Mouse (Mus musculus): ENCODE measurements at regions not wholly inside any gene's neighbourhood (a gene's known extent, or its start where the extent isn't known, plus 50 kb on each side); places are given as distances from the start of the nearest gene placed in this dataset.

DNA sequence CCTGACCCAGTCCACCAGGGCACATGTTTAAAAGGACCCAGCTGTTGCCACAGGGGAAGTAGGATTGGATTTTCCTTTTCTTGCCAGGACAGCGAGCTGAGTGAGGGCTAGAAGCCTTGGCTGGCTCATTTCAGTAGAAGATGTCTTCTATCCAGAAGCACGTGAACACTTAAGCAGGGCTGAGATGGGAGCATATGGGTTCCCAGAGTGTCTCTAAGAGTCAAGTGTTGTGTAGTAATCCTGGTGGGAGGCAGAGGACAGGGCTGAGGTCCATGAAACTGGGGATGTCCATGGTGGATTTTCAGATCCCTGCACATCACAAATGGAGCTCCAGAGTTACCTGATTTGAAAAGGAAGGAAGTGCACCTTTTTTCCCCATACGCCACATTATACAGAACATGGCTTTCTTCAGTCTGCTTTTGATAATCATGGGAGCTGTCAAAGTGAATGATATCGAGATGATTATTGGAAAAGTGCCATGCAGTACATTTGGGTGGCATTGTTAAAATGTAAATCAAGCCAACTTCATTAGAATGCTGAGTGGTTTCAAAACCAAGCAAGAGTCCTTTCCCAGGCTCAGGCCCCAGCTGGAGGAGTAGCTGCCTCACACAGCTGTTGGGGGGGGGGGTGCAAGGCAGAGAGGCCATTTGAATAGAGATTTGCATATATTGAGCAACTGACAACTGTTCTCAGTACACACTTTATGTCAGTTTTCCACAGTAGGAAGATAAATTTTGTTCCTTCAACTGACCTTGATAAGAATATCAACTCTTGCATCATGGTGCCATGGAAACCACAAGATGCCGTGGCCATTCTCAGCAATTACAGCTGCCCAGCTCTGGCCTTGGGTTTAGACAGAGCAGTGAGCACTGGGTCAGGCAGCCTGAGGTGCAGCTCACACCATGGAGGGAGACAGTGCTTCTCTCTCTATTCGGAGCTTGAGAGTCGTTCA, 81.7 kb downstream of the Slc35b3 start:
- peak; percentile 58; the same call in 1 of the 2 replicates for ATAC-seq (ENCODE audit: low read depth)
- 66% methylated on average over 7 of the region's 7 CpGs for WGBS
- no peaks in the 10 kb centered on the region for H3K27me3 ChIP-seq (ENCODE audit: control insufficient read depth, insufficient read depth, low read length)

DNA sequence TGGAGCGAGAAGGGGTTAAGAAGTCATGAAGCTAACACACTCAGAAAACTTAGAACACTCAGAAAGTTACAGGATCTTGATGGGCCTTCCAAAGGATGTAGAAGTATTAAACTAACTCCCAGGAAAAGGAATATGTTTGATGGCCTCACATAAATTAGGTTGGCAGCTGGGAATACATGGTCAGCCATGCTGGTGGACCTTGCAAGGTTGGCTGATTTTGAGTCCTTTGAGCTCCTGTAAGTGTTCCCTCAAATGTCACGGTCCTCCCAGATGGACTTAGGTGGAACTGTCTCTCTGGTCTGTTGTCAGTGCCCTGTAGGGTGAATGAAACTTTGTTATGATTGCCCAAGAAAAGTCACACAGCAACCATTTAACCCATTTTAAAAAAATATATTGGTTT, 84.8 kb downstream of the Slc35b3 start:
- Histone ChIP-seq H3K9ac (replicated peaks; ENCODE audit: low read depth, low read length) (no peak overlapping the region), H3K4me1 (ENCODE audit: control insufficient read depth, insufficient read depth, low read length) (no peaks in the 10 kb centered on the region), H3K4me3 (ENCODE audit: low read depth, low read length) (no peak overlapping the region), H3K36me3 (ENCODE audit: control insufficient read depth, insufficient read depth, low read length) (no peaks in the 10 kb centered on the region), H3K27ac (ENCODE audit: low read depth, low read length) (no peak overlapping the region), H3K4me2 (ENCODE audit: low read depth, low read length) (no peak overlapping the region), H3K27me3 (ENCODE audit: control insufficient read depth, insufficient read depth, low read length) (no peaks in the 10 kb centered on the region), H3K9me3 (ENCODE audit: control insufficient read depth, low read length) (no peaks in the 10 kb centered on the region)
- WGBS = 88% methylated on average over 2 of the region's 2 CpGs
- ATAC-seq (ENCODE audit: low read depth) = no peak

More for the DNA sequence above, 81.7 kb downstream of the Slc35b3 start:
- Histone ChIP-seq H3K4me3 (ENCODE audit: low read depth, low read length) (no peak overlapping the region), H3K4me2 (ENCODE audit: low read depth, low read length) (no peak overlapping the region), H3K4me1 (ENCODE audit: control insufficient read depth, insufficient read depth, low read length) (no peaks in the 10 kb centered on the region), H3K9ac (replicated peaks; ENCODE audit: low read depth, low read length) (no peak overlapping the region), H3K27ac (ENCODE audit: low read depth, low read length) (no peak overlapping the region), H3K9me3 (ENCODE audit: control insufficient read depth, low read length) (no peaks in the 10 kb centered on the region), H3K36me3 (ENCODE audit: control insufficient read depth, insufficient read depth, low read length) (no peaks in the 10 kb centered on the region)

DNA sequence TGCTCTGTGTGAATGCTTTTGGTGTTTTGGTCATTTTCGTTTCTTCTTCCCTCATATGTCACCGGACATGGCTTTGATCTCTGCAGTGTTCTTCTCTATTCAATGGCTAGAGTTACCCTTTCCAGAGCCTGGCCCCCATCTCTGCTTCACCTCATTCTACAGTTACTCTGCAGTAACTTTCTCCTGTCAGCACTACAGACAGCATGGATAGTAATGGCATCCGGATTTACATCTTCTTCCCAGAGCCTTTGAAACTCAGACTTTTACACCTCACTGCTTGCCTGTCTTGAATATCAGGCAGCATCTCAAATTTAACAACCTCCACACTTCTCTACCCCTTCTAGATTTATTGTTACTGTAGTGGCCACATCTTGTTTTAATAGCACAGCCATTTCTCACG, 96.7 kb downstream of the Slc35b3 start:
- 82% methylated on average over 4 of the region's 4 CpGs for WGBS
- Histone ChIP-seq H3K4me2 (ENCODE audit: low read depth, low read length) (no peak overlapping the region), H3K9me3 (ENCODE audit: control insufficient read depth, low read length) (no peaks in the 10 kb centered on the region), H3K9ac (replicated peaks; ENCODE audit: low read depth, low read length) (no peak overlapping the region), H3K4me3 (ENCODE audit: low read depth, low read length) (no peak overlapping the region), H3K27ac (ENCODE audit: low read depth, low read length) (no peak overlapping the region), H3K27me3 (ENCODE audit: control insufficient read depth, insufficient read depth, low read length) (no peaks in the 10 kb centered on the region), H3K4me1 (ENCODE audit: control insufficient read depth, insufficient read depth, low read length) (no peaks in the 10 kb centered on the region), H3K36me3 (ENCODE audit: control insufficient read depth, insufficient read depth, low read length) (no peaks in the 10 kb centered on the region)
- no peak for ATAC-seq (ENCODE audit: low read depth)

DNA sequence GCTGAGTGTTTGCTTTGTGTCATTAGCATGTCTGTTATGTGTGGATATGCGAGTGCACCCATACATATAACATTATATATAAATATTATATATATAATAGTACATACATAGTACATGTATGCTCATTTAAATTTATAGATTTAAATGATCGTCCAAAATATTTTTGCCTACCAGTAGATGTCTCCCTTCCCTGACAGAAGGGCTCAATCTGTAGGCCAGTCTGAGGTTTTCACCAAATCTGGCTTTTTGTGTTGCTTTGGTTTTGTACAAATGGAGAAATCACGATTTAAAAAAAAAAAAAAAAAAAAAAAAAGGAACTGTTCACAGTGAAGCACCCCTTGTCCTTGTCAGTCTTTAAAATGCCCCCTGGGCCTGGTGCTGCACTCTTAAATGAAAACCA, 104.9 kb downstream of the Slc35b3 start:
- no peak overlapping the region for H3K4me3 ChIP-seq (ENCODE audit: low read depth, low read length)
- 57% methylated on average over 3 of the region's 3 CpGs for WGBS
- H3K36me3 ChIP-seq (ENCODE audit: control insufficient read depth, insufficient read depth, low read length) = no peaks in the 10 kb centered on the region
- no peaks in the 10 kb centered on the region for H3K4me1 ChIP-seq (ENCODE audit: control insufficient read depth, insufficient read depth, low read length)
- no peaks in the 10 kb centered on the region for H3K9me3 ChIP-seq (ENCODE audit: control insufficient read depth, low read length)
- H3K4me2 ChIP-seq (ENCODE audit: low read depth, low read length) = no peak overlapping the region
- H3K27me3 ChIP-seq (ENCODE audit: control insufficient read depth, insufficient read depth, low read length) = no peaks in the 10 kb centered on the region
- H3K9ac ChIP-seq (replicated peaks; ENCODE audit: low read depth, low read length) = no peak overlapping the region
- ATAC-seq (ENCODE audit: low read depth) = no peak
- H3K27ac ChIP-seq (ENCODE audit: low read depth, low read length) = no peak overlapping the region

DNA sequence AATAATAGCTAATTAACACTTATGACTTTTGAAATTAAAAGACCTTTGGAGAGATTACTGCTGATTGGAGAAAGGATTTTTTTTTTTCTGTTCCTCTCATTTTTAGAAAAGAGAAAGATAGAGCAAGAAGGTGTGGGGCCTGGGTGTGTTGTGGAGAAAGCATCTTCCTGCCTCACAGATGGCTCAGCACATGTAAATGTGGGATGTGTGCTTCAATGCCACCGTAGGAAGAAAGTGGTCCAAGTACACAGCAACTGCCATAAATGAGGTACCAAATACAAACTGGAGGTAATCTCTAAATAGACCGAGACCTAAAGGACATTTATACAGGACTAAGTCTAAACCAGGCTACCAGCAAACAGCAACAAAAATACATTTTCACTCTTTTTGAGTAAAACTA, 105.7 kb downstream of the Slc35b3 start:
- Histone ChIP-seq H3K9me3 (ENCODE audit: control insufficient read depth, low read length) (no peaks in the 10 kb centered on the region), H3K27me3 (ENCODE audit: control insufficient read depth, insufficient read depth, low read length) (no peaks in the 10 kb centered on the region), H3K4me3 (ENCODE audit: low read depth, low read length) (no peak overlapping the region), H3K27ac (ENCODE audit: low read depth, low read length) (no peak overlapping the region), H3K4me1 (ENCODE audit: control insufficient read depth, insufficient read depth, low read length) (no peaks in the 10 kb centered on the region), H3K36me3 (ENCODE audit: control insufficient read depth, insufficient read depth, low read length) (no peaks in the 10 kb centered on the region), H3K9ac (replicated peaks; ENCODE audit: low read depth, low read length) (no peak overlapping the region), H3K4me2 (ENCODE audit: low read depth, low read length) (no peak overlapping the region)
- 96% methylated on average over 2 of the region's 2 CpGs for WGBS
- ATAC-seq (ENCODE audit: low read depth) = no peak

DNA sequence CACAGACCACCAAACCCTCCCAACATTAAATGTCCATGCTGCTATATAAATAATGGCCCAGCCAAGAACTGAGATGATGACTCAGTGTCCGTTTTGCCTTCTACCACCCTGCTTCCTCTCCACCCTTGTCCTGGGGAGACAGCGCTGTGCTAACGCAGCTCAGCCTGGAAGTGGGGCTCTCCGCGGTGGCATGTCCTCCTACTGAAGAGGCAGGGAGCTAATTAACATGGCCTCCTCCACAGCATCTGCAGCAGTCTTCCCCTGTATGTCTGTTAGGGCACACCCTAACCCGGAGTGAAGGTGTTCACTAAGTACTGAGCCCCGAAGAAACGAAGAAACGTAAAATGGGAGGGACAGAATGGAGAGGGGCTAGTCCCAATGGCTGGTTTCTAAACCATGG, 107.8 kb downstream of the Slc35b3 start:
- no peak for ATAC-seq (ENCODE audit: low read depth)

DNA sequence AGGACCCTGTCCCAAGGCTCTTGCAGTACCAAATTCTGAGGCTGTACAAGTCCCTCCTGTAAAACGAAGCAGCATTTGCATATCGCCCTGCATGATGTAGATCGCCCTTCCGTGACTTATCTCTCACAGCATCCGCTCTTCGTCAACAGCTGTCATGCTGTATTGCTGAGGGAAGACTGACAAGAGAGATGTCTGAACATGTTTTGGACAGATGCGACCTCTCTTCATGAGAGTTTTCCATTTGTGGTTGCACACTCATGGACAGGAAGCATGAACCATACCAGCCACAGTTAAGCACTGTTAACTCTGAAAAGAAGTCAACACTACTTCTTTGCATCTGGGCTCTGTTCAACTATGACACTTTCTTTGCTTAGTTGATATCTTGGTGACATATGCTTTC, 108.9 kb downstream of the Slc35b3 start:
- Histone ChIP-seq H3K27ac (ENCODE audit: low read depth, low read length) (no peak overlapping the region), H3K9me3 (ENCODE audit: control insufficient read depth, low read length) (no peaks in the 10 kb centered on the region), H3K27me3 (ENCODE audit: control insufficient read depth, insufficient read depth, low read length) (no peaks in the 10 kb centered on the region), H3K4me2 (ENCODE audit: low read depth, low read length) (no peak overlapping the region), H3K9ac (replicated peaks; ENCODE audit: low read depth, low read length) (no peak overlapping the region), H3K4me1 (ENCODE audit: control insufficient read depth, insufficient read depth, low read length) (no peaks in the 10 kb centered on the region), H3K36me3 (ENCODE audit: control insufficient read depth, insufficient read depth, low read length) (no peaks in the 10 kb centered on the region), H3K4me3 (ENCODE audit: low read depth, low read length) (no peak overlapping the region)
- no peak for ATAC-seq (ENCODE audit: low read depth)
- WGBS = 89% methylated on average over 7 of the region's 7 CpGs

More for the DNA sequence above, 107.8 kb downstream of the Slc35b3 start:
- no peak overlapping the region for H3K4me2 ChIP-seq (ENCODE audit: low read depth, low read length)
- no peaks in the 10 kb centered on the region for H3K9me3 ChIP-seq (ENCODE audit: control insufficient read depth, low read length)
- WGBS = 52% methylated on average over 9 of the region's 9 CpGs
- no peaks in the 10 kb centered on the region for H3K4me1 ChIP-seq (ENCODE audit: control insufficient read depth, insufficient read depth, low read length)
- H3K27me3 ChIP-seq (ENCODE audit: control insufficient read depth, insufficient read depth, low read length) = no peaks in the 10 kb centered on the region
- H3K9ac ChIP-seq (replicated peaks; ENCODE audit: low read depth, low read length) = no peak overlapping the region
- H3K4me3 ChIP-seq (ENCODE audit: low read depth, low read length) = no peak overlapping the region
- no peaks in the 10 kb centered on the region for H3K36me3 ChIP-seq (ENCODE audit: control insufficient read depth, insufficient read depth, low read length)
- H3K27ac ChIP-seq (ENCODE audit: low read depth, low read length) = no peak overlapping the region

DNA sequence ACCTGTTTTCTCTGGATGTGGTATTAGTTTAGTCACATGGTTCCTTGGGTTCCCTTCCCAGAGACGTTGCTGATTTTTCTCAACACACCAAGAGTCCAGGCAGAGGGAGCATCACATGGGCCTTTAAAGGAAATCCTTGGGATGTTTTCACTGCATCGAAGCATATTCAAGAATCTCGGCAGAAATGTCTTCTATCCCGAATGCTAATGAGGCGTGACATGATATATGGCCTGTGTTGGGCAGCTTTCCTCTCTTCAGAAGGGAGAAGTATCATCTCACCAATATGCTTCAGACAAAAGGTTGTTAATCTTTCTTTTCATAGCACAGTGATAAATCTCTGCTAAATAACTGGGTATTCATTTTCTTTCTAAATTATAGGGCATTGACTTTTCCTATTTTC, 122.4 kb downstream of the Slc35b3 start:
- no peak overlapping the region for H3K4me3 ChIP-seq (ENCODE audit: low read depth, low read length)
- H3K36me3 ChIP-seq (ENCODE audit: control insufficient read depth, insufficient read depth, low read length) = no peaks in the 10 kb centered on the region
- H3K9me3 ChIP-seq (ENCODE audit: control insufficient read depth, low read length) = no peaks in the 10 kb centered on the region
- H3K27me3 ChIP-seq (ENCODE audit: control insufficient read depth, insufficient read depth, low read length) = no peaks in the 10 kb centered on the region
- no peak overlapping the region for H3K27ac ChIP-seq (ENCODE audit: low read depth, low read length)
- no peak for ATAC-seq (ENCODE audit: low read depth)
- H3K9ac ChIP-seq (replicated peaks; ENCODE audit: low read depth, low read length) = no peak overlapping the region
- H3K4me2 ChIP-seq (ENCODE audit: low read depth, low read length) = no peak overlapping the region
- no peaks in the 10 kb centered on the region for H3K4me1 ChIP-seq (ENCODE audit: control insufficient read depth, insufficient read depth, low read length)
- WGBS = 39% methylated on average over 5 of the region's 5 CpGs

DNA sequence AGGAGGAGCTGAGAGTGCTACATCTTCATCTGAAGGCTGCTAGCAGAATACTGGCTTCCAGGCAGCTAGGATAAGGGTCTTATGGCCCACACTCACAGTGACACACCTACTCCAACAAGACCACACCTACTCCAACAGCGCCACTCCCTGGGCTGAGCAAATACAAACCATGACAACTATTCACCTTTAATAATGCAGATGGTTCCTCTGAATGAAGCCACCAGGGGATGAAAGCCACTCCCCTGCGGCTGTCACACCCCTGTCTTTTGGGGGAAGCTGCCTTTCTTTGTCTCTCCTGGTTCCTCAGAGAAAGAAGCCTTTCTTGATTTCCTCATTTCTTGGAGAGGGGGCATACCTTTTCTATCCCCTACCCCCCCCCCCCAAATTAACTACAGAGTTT, 135.0 kb downstream of the Slc35b3 start:
- Histone ChIP-seq H3K4me3 (ENCODE audit: low read depth, low read length) (no peak overlapping the region), H3K9ac (replicated peaks; ENCODE audit: low read depth, low read length) (no peak overlapping the region), H3K27ac (ENCODE audit: low read depth, low read length) (no peak overlapping the region), H3K9me3 (ENCODE audit: control insufficient read depth, low read length) (no peaks in the 10 kb centered on the region), H3K4me2 (ENCODE audit: low read depth, low read length) (no peak overlapping the region), H3K36me3 (ENCODE audit: control insufficient read depth, insufficient read depth, low read length) (no peaks in the 10 kb centered on the region), H3K4me1 (ENCODE audit: control insufficient read depth, insufficient read depth, low read length) (no peaks in the 10 kb centered on the region), H3K27me3 (ENCODE audit: control insufficient read depth, insufficient read depth, low read length) (no peaks in the 10 kb centered on the region)
- 11% methylated on average over 2 of the region's 2 CpGs for WGBS
- no peak for ATAC-seq (ENCODE audit: low read depth)

Data from neural tube, embryonic 14.5 days (tissue).